Mouse (Mus musculus) neural tube, embryonic 11.5 days (tissue): ENCODE data around the gene Hoxa6. TPM values are rescaled to one million over a fixed set of nuclear protein-coding genes. Genes with fewer than 3 reads are reported as not detected.
A peak's percentile ranks its signal among the peaks of the same experiment; 100 is the strongest.

Experiments
- ATAC-seq: fragments of 200-750 bp; cut with Nextera tagmentation; 2 replicates; pipeline ENCODE4 v1.8.0; 2017; ENCODE audit warnings: moderate number of reproducible peaks, mild to moderate bottlenecking, moderate TSS enrichment, moderate library complexity; ENCODE audit not compliant: insufficient read depth, low FRiP score, low TSS enrichment
- DNase-seq: peaks from one replicate; pipeline ENCODE4 v3.0.0-alpha.2; 2015; ENCODE audit warnings: low spot score
- H3K27ac ChIP-seq: fragments of 300-500 bp; sonication (generic); 2 replicates; pipeline ENCODE4 v1.5.1; 2014; ENCODE audit warnings: low read depth, mild to moderate bottlenecking, low read length
- H3K27me3 ChIP-seq: fragments of 300-500 bp; sonication (generic); 2 replicates; pipeline ENCODE4 v1.6.1; 2014; ENCODE audit warnings: mild to moderate bottlenecking, low read length, mixed read lengths; ENCODE audit not compliant: control insufficient read depth, insufficient read depth
- H3K36me3 ChIP-seq: fragments of 300-500 bp; sonication (generic); 2 replicates; pipeline ENCODE4 v1.6.1; 2014; ENCODE audit warnings: mild to moderate bottlenecking, low read length, moderate library complexity, mixed read lengths; ENCODE audit not compliant: control insufficient read depth, insufficient read depth
- H3K4me1 ChIP-seq: fragments of 300-500 bp; sonication (generic); 2 replicates; pipeline ENCODE4 v1.6.1; 2014; ENCODE audit warnings: low read length, mixed read lengths; ENCODE audit not compliant: control insufficient read depth, insufficient read depth
- H3K4me2 ChIP-seq: fragments of 300-500 bp; sonication (generic); 2 replicates; pipeline ENCODE4 v1.6.1; 2014; ENCODE audit warnings: low read depth, mild to moderate bottlenecking, moderate library complexity
- H3K4me3 ChIP-seq: fragments of 300-500 bp; sonication (generic); 2 replicates; pipeline ENCODE4 v1.5.1; 2014; ENCODE audit warnings: low read depth, low read length
- H3K9ac ChIP-seq: fragments of 300-500 bp; sonication (generic); 2 replicates; pipeline ENCODE4 v1.6.1; 2014; ENCODE audit warnings: mild to moderate bottlenecking, low read length
- H3K9me3 ChIP-seq: fragments of 300-500 bp; sonication (generic); 2 replicates; pipeline ENCODE4 v1.6.1; 2016; ENCODE audit warnings: low read length; ENCODE audit not compliant: control insufficient read depth
- WGBS: fragments of 180-500 bp; shearing (Covaris S2); extraction: QIAGEN DNeasy Blood & Tissue Kit; methylation state at CpG from one replicate; pipeline ENCODE4 v1.1.7; 2014; 5-methylcytosine and 5-hydroxymethylcytosine counted together
- polyA plus RNA-seq: library from polyadenylated mRNA; unstranded; fragments of >200 nt; fragmentation: Nextera tagmentation; extraction: Ambion mirVana; gene quantifications from 2 replicates; pipeline ENCODE4 v1.2.1, GENCODE M21; 2014

Gene Hoxa6
- polyA plus RNA-seq, 1 experiment from 2014 or later: 16.0 TPM

DNA sequence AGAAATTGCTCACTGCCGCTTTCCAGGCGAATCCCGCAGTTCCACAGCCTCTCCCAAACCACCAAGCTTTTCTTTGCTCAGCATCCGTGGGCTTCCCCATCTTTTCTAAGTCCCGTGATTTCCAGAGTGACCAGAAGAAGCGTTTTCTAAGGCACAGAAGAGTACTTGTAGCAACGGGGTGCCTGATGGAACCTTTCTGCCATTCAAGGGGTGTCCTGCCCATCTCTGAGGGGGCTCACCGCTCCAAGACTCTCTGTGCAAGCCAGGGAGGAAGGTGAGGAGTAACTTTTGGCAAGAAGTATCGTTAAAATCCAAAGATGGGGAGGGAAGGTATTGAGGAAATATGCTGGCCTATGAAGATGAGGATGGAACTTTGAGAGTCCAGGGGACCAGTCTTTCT, 30.7 kb downstream of the Hoxa6 start:
- H3K36me3 ChIP-seq: no peaks in the 10 kb centered on the region
- no peaks in the 10 kb centered on the region for H3K27me3 ChIP-seq
- 1% methylated on average over 9 of the region's 9 CpGs for WGBS
- H3K9ac ChIP-seq: peak overlapping the region; percentile 99
- DNase-seq: peak; percentile 54
- H3K4me1 ChIP-seq: peaks cover 51% of the 10 kb centered on the region
- H3K27ac ChIP-seq: peak overlapping the region; percentile 100
- peak overlapping the region; percentile 91 for H3K4me3 ChIP-seq
- no peaks in the 10 kb centered on the region for H3K9me3 ChIP-seq
- ATAC-seq: no peak
- H3K4me2 ChIP-seq: peak overlapping the region; percentile 78

DNA sequence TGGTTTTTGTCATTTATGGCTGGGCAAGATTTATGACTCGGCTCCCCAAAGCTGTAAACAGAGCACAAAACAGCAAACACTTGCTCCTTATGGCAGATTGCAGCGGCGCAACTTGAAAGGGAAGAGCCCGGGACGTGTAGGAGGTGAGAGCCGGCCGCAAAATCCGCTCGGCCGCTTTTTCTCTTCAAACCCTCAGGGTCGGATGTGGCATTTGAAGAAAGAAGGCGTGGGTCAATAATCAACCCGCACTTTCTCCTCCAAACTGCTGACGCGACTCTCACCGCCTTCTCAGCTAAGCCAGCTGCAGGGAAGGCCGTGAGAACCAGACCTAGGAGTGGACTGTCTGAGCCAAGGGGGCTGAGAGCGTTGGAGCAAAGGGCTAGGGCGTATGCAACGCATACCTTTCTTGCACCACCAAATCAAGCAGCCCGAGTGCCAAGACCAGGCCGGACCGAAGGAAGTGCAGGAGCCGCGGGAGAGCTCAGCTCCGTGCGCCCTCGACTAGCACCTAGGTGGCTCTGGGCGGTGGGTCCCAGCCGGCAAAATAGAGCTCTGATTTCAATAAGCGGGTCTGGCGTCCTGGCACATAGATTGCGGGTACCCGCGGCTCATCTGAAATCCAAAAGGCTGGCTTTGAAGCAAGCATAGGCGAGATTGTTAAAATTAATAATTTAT, 31.3 kb downstream of the Hoxa6 start, which contains the start of gene 5730596B20Rik:
Gene 5730596B20Rik, plus strand, starts transcription at position 438 of the 675 bp plus-strand sequence.
- ATAC-seq: peak; percentile 22; the same call in 1 of the 2 replicates
- Histone ChIP-seq H3K4me1 (peaks cover 48% of the 10 kb centered on the region), H3K9ac (peak within 1 kb of the TSS; percentile 99), H3K27ac (peak within 1 kb of the TSS; percentile 100), H3K9me3 (no peaks in the 10 kb centered on the region), H3K36me3 (peaks cover 1% of the 10 kb centered on the region; the same call in 1 of the 2 replicates), H3K4me3 (peak within 1 kb of the TSS; percentile 91), H3K27me3 (no peaks in the 10 kb centered on the region), H3K4me2 (peak within 1 kb of the TSS; percentile 78)
- under 1% methylated on average over 36 of the region's 36 CpGs for WGBS
- peak; percentile 84 for DNase-seq

DNA sequence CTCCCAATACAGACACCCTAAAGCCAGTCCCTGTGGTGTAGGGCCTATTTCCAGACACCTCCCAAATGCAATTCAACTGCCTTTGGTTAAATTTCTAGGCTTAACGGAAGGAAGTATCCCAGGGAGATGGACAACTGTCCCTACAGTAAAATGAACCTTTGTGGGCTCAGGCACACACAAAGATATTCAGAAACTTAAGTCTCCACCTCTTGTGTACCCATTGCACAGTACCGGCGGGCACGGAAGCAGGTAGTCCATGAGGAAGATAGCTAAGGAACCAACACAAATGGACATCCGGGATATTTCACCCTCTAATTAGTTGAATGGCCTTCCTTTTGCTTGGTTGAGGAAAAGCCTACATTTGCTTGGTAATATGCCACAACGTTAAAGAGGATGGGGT, 32.1 kb downstream of the Hoxa6 start:
- Histone ChIP-seq H3K36me3 (peaks cover 3% of the 10 kb centered on the region; the same call in 1 of the 2 replicates), H3K4me1 (peaks cover 48% of the 10 kb centered on the region), H3K4me3 (peak overlapping the region; percentile 91), H3K27ac (peak overlapping the region; percentile 100), H3K27me3 (no peaks in the 10 kb centered on the region), H3K9me3 (no peaks in the 10 kb centered on the region), H3K4me2 (peak overlapping the region; percentile 78), H3K9ac (peak overlapping the region; percentile 99)
- peak; percentile 66 for DNase-seq
- WGBS: 1% methylated on average over 6 of the region's 6 CpGs
- ATAC-seq: no peak

DNA sequence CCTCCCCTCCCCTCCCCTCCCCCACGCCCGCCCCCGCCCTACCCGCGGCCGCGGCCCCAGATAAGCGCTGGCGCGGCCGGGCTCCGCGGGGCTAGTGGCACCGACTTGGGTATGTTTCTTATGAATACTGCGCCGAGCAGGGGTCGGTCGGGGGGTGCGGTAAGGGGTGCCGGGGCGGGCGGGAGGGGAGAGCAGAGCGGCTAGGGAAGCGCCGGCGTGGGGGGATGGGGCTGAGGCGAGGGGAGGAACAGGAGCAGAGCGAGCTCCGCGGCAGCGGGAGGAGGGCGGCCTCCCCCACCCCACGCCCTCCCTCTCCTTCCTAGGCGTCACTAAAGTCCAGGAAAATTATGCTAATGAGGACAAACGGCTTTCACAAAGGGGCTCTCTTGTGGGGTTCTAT, 32.7 kb downstream of the Hoxa6 start:
- Histone ChIP-seq H3K4me1 (peaks cover 48% of the 10 kb centered on the region), H3K27me3 (no peaks in the 10 kb centered on the region), H3K9ac (peak overlapping the region; percentile 99), H3K4me2 (peak overlapping the region; percentile 78), H3K36me3 (peaks cover 3% of the 10 kb centered on the region; the same call in 1 of the 2 replicates), H3K4me3 (peak overlapping the region; percentile 91), H3K27ac (peak overlapping the region; percentile 100), H3K9me3 (no peaks in the 10 kb centered on the region)
- under 1% methylated on average over 14 of the region's 35 CpGs for WGBS
- ATAC-seq (peak; percentile 32), DNase-seq (peak; percentile 89)

DNA sequence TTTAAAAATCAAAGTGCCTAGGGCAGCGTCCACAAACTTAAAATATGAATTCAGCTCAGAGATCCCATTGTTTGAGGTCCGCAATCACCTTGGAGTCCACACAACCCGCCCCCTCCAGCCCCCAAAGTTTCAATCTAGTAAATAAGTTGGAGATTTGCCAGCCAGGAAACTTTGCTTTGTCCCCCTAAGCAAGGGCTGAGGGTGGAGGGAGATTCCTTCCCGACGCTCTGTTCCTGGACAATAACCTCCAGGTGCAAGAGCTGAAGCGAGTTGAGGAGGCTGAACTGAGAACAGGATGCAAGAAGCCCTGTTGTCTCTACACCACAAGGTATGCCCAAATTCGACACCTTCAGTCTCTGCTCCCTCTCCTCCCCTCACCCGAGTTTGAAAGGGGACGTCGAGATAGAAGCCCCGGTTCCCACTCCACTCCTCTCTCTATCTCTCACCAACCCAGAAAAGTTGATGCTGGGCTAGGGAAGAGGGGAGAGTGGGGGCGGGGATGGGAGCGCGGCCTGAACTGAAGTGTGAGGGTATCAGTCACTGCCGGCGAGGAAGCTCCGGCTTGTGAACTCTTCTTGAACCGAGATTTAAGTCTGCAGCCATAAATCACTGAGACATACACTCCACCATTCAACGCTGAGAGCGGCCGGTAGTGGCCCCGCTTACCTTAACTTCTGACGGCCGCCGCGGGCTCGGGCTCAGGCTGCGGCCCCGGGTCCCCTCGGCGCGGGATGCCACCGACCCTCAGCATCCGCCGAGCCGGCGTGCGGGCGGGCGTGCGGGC, 33.4 kb downstream of the Hoxa6 start:
- Histone ChIP-seq H3K27ac (peak overlapping the region; percentile 100), H3K4me2 (peak overlapping the region; percentile 78), H3K9ac (peak overlapping the region; percentile 99), H3K4me3 (peak overlapping the region; percentile 91), H3K36me3 (peaks cover 3% of the 10 kb centered on the region), H3K4me1 (peaks cover 48% of the 10 kb centered on the region), H3K27me3 (no peaks in the 10 kb centered on the region), H3K9me3 (no peaks in the 10 kb centered on the region)
- DNase-seq: peak; percentile 91
- peak; percentile 63 for ATAC-seq
- WGBS: under 1% methylated on average over 40 of the region's 41 CpGs

DNA sequence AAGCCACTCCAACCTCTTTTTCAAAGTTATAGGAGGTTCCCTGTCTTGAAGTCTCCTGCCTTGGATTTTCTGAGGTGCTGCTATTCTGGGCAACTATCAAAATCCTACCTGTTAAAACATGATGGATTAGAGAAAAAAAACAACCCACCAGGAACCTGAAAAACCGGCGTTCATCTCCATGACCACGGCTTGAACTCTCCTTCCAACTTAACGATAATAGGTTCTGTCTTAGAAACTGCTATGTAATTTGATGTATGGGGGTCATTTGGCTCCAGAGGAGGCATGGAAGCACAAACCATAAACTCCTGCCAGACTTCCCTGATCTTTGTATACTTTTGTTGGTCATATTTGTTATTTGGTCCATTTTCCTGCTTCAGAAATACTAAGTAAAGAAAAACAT, 34.9 kb downstream of the Hoxa6 start:
- Histone ChIP-seq H3K9ac (peak overlapping the region; percentile 32), H3K27ac (peak overlapping the region; percentile 100), H3K4me1 (peaks cover 52% of the 10 kb centered on the region)

DNA sequence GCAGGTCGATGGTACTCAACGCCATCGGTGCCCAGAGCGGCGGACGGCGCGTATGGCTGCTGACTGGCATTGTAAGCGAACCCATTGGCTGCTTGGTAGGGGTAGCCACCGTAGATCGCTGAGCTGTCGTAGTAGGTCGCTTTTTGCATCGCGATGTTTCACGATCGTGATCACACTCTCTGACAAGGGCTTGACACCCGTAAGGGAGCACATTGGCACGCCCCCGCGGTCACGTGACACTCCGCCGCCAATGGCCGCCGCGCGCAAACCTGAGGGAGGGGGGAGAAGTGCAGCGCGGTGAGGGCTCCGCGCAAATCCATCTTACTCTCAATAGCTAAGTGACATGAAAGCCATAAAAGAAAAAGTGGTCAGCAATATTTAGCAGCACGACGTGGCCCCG, 36.0 kb downstream of the Hoxa6 start:
- Histone ChIP-seq H3K27me3 (no peaks in the 10 kb centered on the region), H3K27ac (peak overlapping the region; percentile 100), H3K4me2 (peak overlapping the region; percentile 78), H3K9me3 (no peaks in the 10 kb centered on the region), H3K4me3 (peak overlapping the region; percentile 91), H3K4me1 (peaks cover 62% of the 10 kb centered on the region), H3K9ac (peak overlapping the region; percentile 99), H3K36me3 (peaks cover 8% of the 10 kb centered on the region)
- peak; percentile 98 for DNase-seq
- WGBS: under 1% methylated on average over 35 of the region's 35 CpGs
- ATAC-seq: peak; percentile 71

More for the DNA sequence above, 34.9 kb downstream of the Hoxa6 start:
- DNase-seq (peak; percentile 41), ATAC-seq (no peak)
- Histone ChIP-seq H3K4me2 (peak overlapping the region; percentile 78), H3K4me3 (peak overlapping the region; percentile 91), H3K36me3 (peaks cover 8% of the 10 kb centered on the region), H3K9me3 (no peaks in the 10 kb centered on the region), H3K27me3 (no peaks in the 10 kb centered on the region)
- WGBS: 0% methylated on average over 4 of the region's 4 CpGs

DNA sequence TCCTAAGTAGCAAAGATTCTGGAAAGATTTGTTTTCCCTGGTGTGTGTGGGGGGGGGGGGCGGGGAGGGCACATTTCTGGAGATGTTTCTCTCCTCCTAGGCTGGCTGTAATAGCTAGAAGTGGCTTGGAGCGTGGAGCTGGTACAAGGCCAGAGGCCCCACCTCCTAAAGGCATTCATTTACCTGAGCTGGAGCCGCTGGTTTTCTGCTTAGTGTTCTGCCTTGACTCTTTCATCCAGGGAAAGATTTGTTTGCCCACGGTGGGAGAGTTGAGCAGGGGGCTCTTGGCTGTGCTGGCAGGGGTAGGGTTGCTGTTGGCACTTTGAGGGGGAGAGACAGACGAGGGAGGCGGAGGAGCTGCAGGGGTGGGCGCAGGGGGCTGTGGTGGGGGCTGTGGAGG, 36.6 kb downstream of the Hoxa6 start:
- no peaks in the 10 kb centered on the region for H3K27me3 ChIP-seq
- 4% methylated on average over 7 of the region's 7 CpGs for WGBS
- H3K9ac ChIP-seq: peak overlapping the region; percentile 99
- H3K36me3 ChIP-seq: peaks cover 8% of the 10 kb centered on the region
- ATAC-seq: no peak
- H3K9me3 ChIP-seq: no peaks in the 10 kb centered on the region
- peak overlapping the region; percentile 100 for H3K27ac ChIP-seq
- H3K4me2 ChIP-seq: peak overlapping the region; percentile 78
- peaks cover 65% of the 10 kb centered on the region for H3K4me1 ChIP-seq
- H3K4me3 ChIP-seq: peak overlapping the region; percentile 91
- DNase-seq: peak; percentile 53
